Mouse (Mus musculus) heart, embryonic 11.5 days (tissue): ENCODE measurements around the gene Atp8b5. TPM values are rescaled to one million over a fixed set of nuclear protein-coding genes. Genes with fewer than 3 reads are reported as not detected.
A peak's percentile ranks its signal among the peaks of the same experiment; 100 is the strongest.

Source experiments
- ATAC-seq: fragments of 200-750 bp; cut with Nextera tagmentation; replicated peaks from 2 replicates; pipeline ENCODE4 v1.8.0; 2017; ENCODE audit warnings: moderate library complexity; ENCODE audit not compliant: insufficient number of reproducible peaks, low FRiP score, low TSS enrichment
- H3K27ac ChIP-seq: fragments of 300-500 bp; sonication (generic); 2 replicates; pipeline ENCODE4 v1.5.1; 2014; ENCODE audit warnings: mild to moderate bottlenecking, low read depth, low read length
- H3K27me3 ChIP-seq: fragments of 300-500 bp; sonication (generic); 2 replicates; pipeline ENCODE4 v1.6.1; 2014; ENCODE audit warnings: mild to moderate bottlenecking, low read length, mixed read lengths; ENCODE audit not compliant: control insufficient read depth, insufficient read depth
- H3K36me3 ChIP-seq: fragments of 300-500 bp; sonication (generic); 2 replicates; pipeline ENCODE4 v1.6.1; 2014; ENCODE audit warnings: mild to moderate bottlenecking, low read length, moderate library complexity, mixed read lengths; ENCODE audit not compliant: control insufficient read depth, insufficient read depth
- H3K4me1 ChIP-seq: fragments of 300-500 bp; sonication (generic); 2 replicates; pipeline ENCODE4 v1.6.1; 2014; ENCODE audit warnings: low read length; ENCODE audit not compliant: control insufficient read depth, insufficient read depth
- H3K4me2 ChIP-seq: fragments of 300-500 bp; sonication (generic); 2 replicates; pipeline ENCODE4 v1.6.1; 2014; ENCODE audit warnings: mild to moderate bottlenecking, moderate library complexity
- H3K4me3 ChIP-seq: fragments of 300-500 bp; sonication (generic); 2 replicates; pipeline ENCODE4 v1.5.1; 2014; ENCODE audit warnings: low read depth, low read length
- H3K9ac ChIP-seq: fragments of 300-500 bp; sonication (generic); 2 replicates; pipeline ENCODE4 v1.6.1; 2014; ENCODE audit warnings: mild to moderate bottlenecking, low read depth, low read length, moderate library complexity
- H3K9me3 ChIP-seq: fragments of 300-500 bp; sonication (generic); replicated peaks from 2 replicates; pipeline ENCODE4 v1.6.1; 2016; ENCODE audit warnings: low read length; ENCODE audit not compliant: control insufficient read depth
- WGBS: fragments of 180-500 bp; shearing (Covaris S2); extraction: QIAGEN DNeasy Blood & Tissue Kit; methylation state at CpG from one replicate; pipeline ENCODE4 v1.1.7; 2014; ENCODE audit not compliant: insufficient replicate concordance; 5-methylcytosine and 5-hydroxymethylcytosine counted together
- polyA plus RNA-seq: library from polyadenylated mRNA; unstranded; fragments of >200 nt; fragmentation: Nextera tagmentation; extraction: Ambion mirVana; gene quantifications from 2 replicates; pipeline ENCODE4 v1.2.1, GENCODE M21; 2014

Gene Atp8b5
- polyA plus RNA-seq, 1 experiment from 2014 or later, result 0.27 TPM

DNA sequence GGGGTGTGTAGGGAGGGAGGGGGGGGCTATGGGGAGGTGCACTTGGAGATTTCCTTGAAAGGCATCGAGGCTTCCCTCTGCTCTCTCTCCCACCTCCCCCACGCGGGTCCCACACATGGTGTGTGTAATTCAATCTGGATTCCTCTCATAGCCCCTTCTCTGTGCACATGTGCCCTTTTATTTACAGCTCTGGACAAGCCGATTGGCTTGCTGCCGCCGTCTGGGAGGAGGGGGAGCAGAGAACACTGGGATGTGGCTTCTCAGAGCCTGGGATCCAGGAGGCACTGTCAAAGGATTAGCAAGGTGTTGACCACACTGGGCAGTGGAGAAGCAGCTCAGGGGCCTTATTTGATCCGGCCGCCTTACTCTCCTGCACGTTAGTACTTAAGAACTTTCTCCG is 134.0 kb downstream of the Atp8b5 start:
- no peak overlapping the region for H3K9ac ChIP-seq
- no peak overlapping the region for H3K4me3 ChIP-seq
- H3K27ac ChIP-seq, result 0 out of 2 replicates have a peak overlapping the region, but pooled peaks have one; percentile 11

GRCm38 (mm10) chr4:43401486-43401885 is 134.5 kb downstream of the Atp8b5 start:
- Histone ChIP-seq H3K27me3 (no peaks in the 10 kb centered on the region), H3K4me3 (no peak overlapping the region), H3K9ac (no peak overlapping the region), H3K9me3 (no peaks in the 10 kb centered on the region), H3K4me2 (0 out of 2 replicates have a peak overlapping the region, but pooled peaks have one; percentile 16), H3K4me1 (peaks cover 48% of the 10 kb centered on the region), H3K36me3 (no peaks in the 10 kb centered on the region), H3K27ac (no peak overlapping the region)
- 83% methylated on average over 10 of the region's 10 CpGs for WGBS
- ATAC-seq, result no peak

More for the DNA sequence above, 134.0 kb downstream of the Atp8b5 start:
- peaks cover 48% of the 10 kb centered on the region for H3K4me1 ChIP-seq
- H3K36me3 ChIP-seq, result no peaks in the 10 kb centered on the region
- no peaks in the 10 kb centered on the region for H3K27me3 ChIP-seq
- WGBS, result 29% methylated on average over 10 of the region's 10 CpGs
- H3K9me3 ChIP-seq, result no peaks in the 10 kb centered on the region
- 0 out of 2 replicates have a peak, but pooled peaks have one; percentile 16 for ATAC-seq
- 0 out of 2 replicates have a peak overlapping the region, but pooled peaks have one; percentile 16 for H3K4me2 ChIP-seq

DNA sequence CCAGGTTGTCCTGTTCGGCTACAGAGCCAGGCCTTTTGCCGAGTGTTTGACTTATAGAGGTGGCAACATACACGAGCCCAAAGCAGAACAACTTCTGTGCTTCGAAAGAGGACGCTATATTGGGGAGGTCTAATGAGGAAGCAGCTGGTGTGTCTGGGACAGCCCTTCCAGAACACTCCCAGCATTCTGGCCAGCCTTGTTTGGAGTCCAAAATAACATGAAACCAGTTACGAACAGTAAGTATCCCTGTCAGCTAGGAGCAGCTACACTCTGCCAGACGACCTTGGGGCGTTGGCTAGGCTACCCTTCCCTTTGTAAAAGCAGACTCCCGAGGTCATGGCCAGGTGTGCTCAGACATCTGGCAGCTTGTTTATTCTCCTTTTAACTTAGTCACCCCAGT is 135.3 kb downstream of the Atp8b5 start:
- Histone ChIP-seq H3K27ac (no peak overlapping the region), H3K9me3 (no peaks in the 10 kb centered on the region), H3K27me3 (no peaks in the 10 kb centered on the region), H3K4me3 (no peak overlapping the region), H3K9ac (no peak overlapping the region), H3K4me2 (no peak overlapping the region; the same call in 1 of the 2 replicates), H3K36me3 (no peaks in the 10 kb centered on the region), H3K4me1 (peaks cover 51% of the 10 kb centered on the region)
- no peak for ATAC-seq
- 68% methylated on average over 9 of the region's 9 CpGs for WGBS

DNA sequence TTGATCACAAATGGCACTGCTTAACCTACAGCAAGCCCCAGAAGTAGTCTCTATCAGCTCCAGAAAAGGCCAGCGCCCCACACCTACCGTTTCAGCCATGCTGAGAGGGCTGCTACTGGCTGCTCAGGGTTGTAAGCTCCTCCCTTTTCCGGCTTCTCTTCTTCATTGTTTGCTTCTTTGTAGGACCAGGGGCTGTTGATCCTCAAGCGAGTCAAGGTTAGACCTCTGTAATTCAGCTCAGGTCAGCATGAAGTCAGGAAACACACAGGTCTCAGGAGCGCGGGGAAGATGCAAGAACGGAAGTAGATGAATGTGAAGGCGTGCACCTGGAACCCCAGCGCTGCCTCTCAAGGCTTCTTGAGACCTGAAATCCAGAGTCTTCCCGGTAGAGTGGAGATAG is 137.7 kb downstream of the Atp8b5 start:
- Histone ChIP-seq H3K4me3 (no peak overlapping the region), H3K27ac (no peak overlapping the region), H3K27me3 (no peaks in the 10 kb centered on the region), H3K36me3 (no peaks in the 10 kb centered on the region), H3K9me3 (no peaks in the 10 kb centered on the region), H3K4me2 (no peak overlapping the region), H3K9ac (no peak overlapping the region), H3K4me1 (peaks cover 37% of the 10 kb centered on the region)
- ATAC-seq, result no peak
- WGBS, result 86% methylated on average over 10 of the region's 10 CpGs

DNA sequence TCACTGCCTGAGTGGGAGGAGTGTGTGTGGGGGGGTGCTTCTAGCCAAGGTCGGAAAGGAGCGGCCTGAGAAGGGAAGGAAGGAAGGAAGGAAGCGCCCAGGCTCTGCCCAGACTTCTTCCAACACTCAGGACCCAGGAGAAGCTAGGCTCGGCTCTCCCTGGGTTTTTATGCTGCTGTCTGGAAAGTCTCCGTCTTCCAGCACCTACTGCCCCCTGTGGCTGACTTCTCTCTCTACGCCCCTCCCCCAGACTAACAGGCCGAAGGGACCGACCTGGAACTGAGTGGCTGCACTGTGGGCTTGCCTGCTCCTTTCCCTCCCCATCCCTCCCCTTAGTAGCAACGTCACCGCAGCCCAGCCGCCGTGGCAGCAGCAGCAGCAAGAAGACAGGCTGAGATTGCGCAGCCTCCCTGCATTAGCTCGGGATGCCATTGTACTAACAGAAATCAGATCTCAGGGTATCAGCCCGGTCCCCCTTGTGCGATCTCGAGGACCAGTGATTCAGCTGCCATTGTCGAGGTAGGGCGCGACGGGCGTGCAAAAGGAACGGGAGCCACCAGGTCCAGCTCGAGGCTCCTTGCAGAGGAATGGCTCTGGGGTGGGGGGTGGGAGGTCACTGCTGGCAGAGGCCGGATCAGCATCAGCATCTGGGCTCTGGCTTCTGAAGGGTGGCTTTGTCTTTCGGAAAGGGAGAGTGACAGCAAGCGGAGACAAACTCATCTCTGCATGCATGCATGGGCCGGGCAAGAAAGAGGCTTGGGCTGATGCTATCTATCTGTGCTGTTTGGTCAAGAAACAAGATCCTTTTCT is 139.4 kb downstream of the Atp8b5 start:
- Histone ChIP-seq H3K4me3 (peak overlapping the region; percentile 53), H3K9ac (peak overlapping the region; percentile 75), H3K4me2 (peak overlapping the region; percentile 82), H3K27me3 (no peaks in the 10 kb centered on the region), H3K36me3 (no peaks in the 10 kb centered on the region), H3K9me3 (no peaks in the 10 kb centered on the region), H3K27ac (peak overlapping the region; percentile 79), H3K4me1 (peaks cover 21% of the 10 kb centered on the region)
- 1% methylated on average over 28 of the region's 28 CpGs for WGBS
- ATAC-seq, result peak; percentile 86

- Histone ChIP-seq H3K4me2 (peak overlapping the region; percentile 82), H3K36me3 (no peaks in the 10 kb centered on the region), H3K9ac (peak overlapping the region; percentile 75), H3K9me3 (no peaks in the 10 kb centered on the region), H3K27ac (peak overlapping the region; percentile 79), H3K4me1 (peaks cover 14% of the 10 kb centered on the region), H3K4me3 (peak overlapping the region; percentile 53), H3K27me3 (no peaks in the 10 kb centered on the region)
- ATAC-seq, result no peak
- 62% methylated on average over 12 of the region's 12 CpGs for WGBS
Observed at GRCm38 (mm10) chr4:43407071-43407920, 140.3 kb downstream of the Atp8b5 start.

- Histone ChIP-seq H3K4me1 (peaks cover 15% of the 10 kb centered on the region), H3K9ac (no peak overlapping the region), H3K4me2 (no peak overlapping the region), H3K27ac (no peak overlapping the region), H3K4me3 (no peak overlapping the region), H3K9me3 (no peaks in the 10 kb centered on the region), H3K27me3 (no peaks in the 10 kb centered on the region), H3K36me3 (peaks cover 13% of the 10 kb centered on the region)
- WGBS, result 81% methylated on average over 14 of the region's 14 CpGs
- ATAC-seq, result no peak
Observed at GRCm38 (mm10) chr4:43414761-43415160, 147.8 kb downstream of the Atp8b5 start.

DNA sequence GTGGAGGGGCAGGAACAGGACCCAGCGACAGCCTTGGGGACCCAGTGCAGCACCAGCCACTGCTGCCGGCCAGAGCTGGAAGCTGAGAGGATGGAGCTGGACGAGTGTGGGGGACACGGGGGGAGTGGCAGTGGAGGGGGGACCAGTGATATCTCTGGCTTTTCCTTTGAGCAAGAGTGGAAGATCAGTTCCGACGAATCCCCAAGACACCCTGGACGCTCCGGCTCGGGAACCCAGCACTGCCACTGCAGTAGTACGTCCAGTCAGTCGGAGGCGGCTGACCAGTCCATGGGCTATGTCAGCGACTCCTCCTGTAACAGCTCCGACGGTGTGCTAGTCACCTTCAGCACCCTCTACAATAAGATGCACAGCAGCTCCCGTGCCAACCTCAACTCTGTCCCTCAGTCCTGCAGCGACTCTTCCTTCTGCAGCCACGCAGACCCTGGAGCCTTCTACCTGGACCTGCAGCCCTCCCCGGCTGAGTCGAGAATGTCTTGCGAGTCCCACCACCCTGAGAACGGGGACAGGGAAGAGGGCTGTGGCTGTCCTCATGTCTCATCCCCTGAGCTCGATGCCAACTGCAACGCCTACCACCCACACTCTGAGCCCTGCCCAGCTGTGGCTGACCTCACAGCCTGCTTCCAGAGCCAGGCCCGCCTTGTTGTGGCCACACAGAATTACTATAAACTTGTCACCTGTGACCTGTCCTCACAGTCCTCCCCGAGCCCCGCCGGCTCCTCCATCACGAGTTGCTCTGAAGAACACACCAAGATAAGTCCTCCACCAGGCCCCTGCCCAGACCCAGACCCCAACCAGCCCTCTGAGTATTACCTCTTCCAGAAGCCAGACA is 148.5 kb downstream of the Atp8b5 start:
- Histone ChIP-seq H3K9ac (no peak overlapping the region), H3K27ac (no peak overlapping the region), H3K27me3 (no peaks in the 10 kb centered on the region), H3K36me3 (peaks cover 13% of the 10 kb centered on the region), H3K9me3 (no peaks in the 10 kb centered on the region), H3K4me2 (no peak overlapping the region), H3K4me1 (peaks cover 15% of the 10 kb centered on the region), H3K4me3 (no peak overlapping the region)
- 78% methylated on average over 29 of the region's 29 CpGs for WGBS
- ATAC-seq, result no peak
